In genomic region chr5:12030002-12030401, GRCm38 (mm10) we compare ENCODE assay signal across 8 mouse cellular contexts.
DNase-seq lines count a peak whose midpoint lies in the region; ATAC-seq lines count a peak whose summit lies in the region.

No protein-coding gene starts in this region.

- peak; percentile 7 for DNase-seq in gastrocnemius, adult 18-20 months (ENCODE audit: low spot score)
- DNase-seq in gastrocnemius, adult 8-10 months (ENCODE audit: low spot score in 2 of 2): no peak
- DNase-seq in MN1 (ENCODE audit: low spot score): peak; percentile 35
- peak; percentile 50 for DNase-seq in layer of hippocampus, adult 11-12 months (ENCODE audit: low spot score)
- DNase-seq in lung, postnatal 14 days: peak; percentile 62
- DNase-seq in right cerebral cortex, postnatal 14 days: peak; percentile 50

- peak; percentile 86 for ATAC-seq in common myeloid progenitor, adult 5-6 weeks (replicated peaks; ENCODE audit: low read depth, poor library complexity, severe bottlenecking)
- ATAC-seq in hematopoietic stem cell, adult 5-6 weeks (replicated peaks in 1 of 2; ENCODE audit: insufficient read depth in 1 of 2, low FRiP score in 2 of 2, low TSS enrichment in 1 of 2, low read depth in 1 of 2, poor library complexity in 2 of 2, severe bottlenecking in 2 of 2): peak; percentile 65 to 84; a peak in 2 of 4 replicates

Comparison
In these comparisons a context has a peak if more than half of its experiments do, and no peak if none do; other contexts are left out.
1. DNase-seq: peak in gastrocnemius, adult 18-20 months (single experiment), MN1 (single experiment), layer of hippocampus, adult 11-12 months (single experiment), lung, postnatal 14 days (single experiment) and right cerebral cortex, postnatal 14 days (single experiment); none in gastrocnemius, adult 8-10 months (0 of 2).